Mouse (Mus musculus): ENCODE data around the gene Pik3cd. TPM values are rescaled to one million over a fixed set of nuclear protein-coding genes. Genes with fewer than 3 reads are reported as not detected.

Pik3cd gene
- polyA plus RNA-seq, 1 experiment from 2014 or later = 15.7 TPM

GRCm38 (mm10) chr4:149604518-149604917 lies 97.9 kb downstream of the Pik3cd start:
- Histone ChIP-seq H3K4me3 (ENCODE audit: low read depth, low read length) (no peak overlapping the region), H3K9me3 (replicated peaks; ENCODE audit: control insufficient read depth, low read length, poor library complexity, severe bottlenecking) (no peaks in the 10 kb centered on the region), H3K4me1 (ENCODE audit: control insufficient read depth, insufficient read depth, low read length) (peaks cover 33% of the 10 kb centered on the region), H3K27me3 (ENCODE audit: control insufficient read depth, insufficient read depth, low read depth, low read length) (no peaks in the 10 kb centered on the region), H3K4me2 (ENCODE audit: low read length) (no peak overlapping the region), H3K27ac (ENCODE audit: low read length) (no peak overlapping the region), H3K9ac (ENCODE audit: low read depth, low read length) (no peak overlapping the region), H3K36me3 (ENCODE audit: control insufficient read depth, insufficient read depth, low read length) (no peaks in the 10 kb centered on the region)
- 81% methylated on average over 3 of the region's 3 CpGs for WGBS
- ATAC-seq = no peak

- H3K4me2 ChIP-seq (ENCODE audit: low read length) = no peak overlapping the region
- WGBS = 74% methylated on average over 1 of the region's 1 CpGs
- H3K9ac ChIP-seq (ENCODE audit: low read depth, low read length) = no peak overlapping the region
- no peaks in the 10 kb centered on the region for H3K27me3 ChIP-seq (ENCODE audit: control insufficient read depth, insufficient read depth, low read depth, low read length)
- H3K4me3 ChIP-seq (ENCODE audit: low read depth, low read length) = no peak overlapping the region
- H3K9me3 ChIP-seq (replicated peaks; ENCODE audit: control insufficient read depth, low read length, poor library complexity, severe bottlenecking) = no peaks in the 10 kb centered on the region
- peaks cover 28% of the 10 kb centered on the region for H3K4me1 ChIP-seq (ENCODE audit: control insufficient read depth, insufficient read depth, low read length)
- H3K27ac ChIP-seq (ENCODE audit: low read length) = no peak overlapping the region
- ATAC-seq = no peak
- H3K36me3 ChIP-seq (ENCODE audit: control insufficient read depth, insufficient read depth, low read length) = no peaks in the 10 kb centered on the region
These were observed 98.5 kb downstream of the Pik3cd start for GRCm38 (mm10) chr4:149603860-149604259.

- no peaks in the 10 kb centered on the region for H3K36me3 ChIP-seq (ENCODE audit: control insufficient read depth, insufficient read depth, low read length)
- H3K9ac ChIP-seq (ENCODE audit: low read depth, low read length) = no peak overlapping the region
- ATAC-seq = no peak
- H3K27me3 ChIP-seq (ENCODE audit: control insufficient read depth, insufficient read depth, low read depth, low read length) = no peaks in the 10 kb centered on the region
- H3K4me1 ChIP-seq (ENCODE audit: control insufficient read depth, insufficient read depth, low read length) = peaks cover 24% of the 10 kb centered on the region
- H3K4me3 ChIP-seq (ENCODE audit: low read depth, low read length) = no peak overlapping the region
- H3K9me3 ChIP-seq (replicated peaks; ENCODE audit: control insufficient read depth, low read length, poor library complexity, severe bottlenecking) = no peaks in the 10 kb centered on the region
- no peak overlapping the region for H3K27ac ChIP-seq (ENCODE audit: low read length)
- 41% methylated on average over 7 of the region's 7 CpGs for WGBS
- H3K4me2 ChIP-seq (ENCODE audit: low read length) = no peak overlapping the region
These were observed 100.1 kb downstream of the Pik3cd start for GRCm38 (mm10) chr4:149602236-149602635.

GRCm38 (mm10) chr4:149601484-149601883 lies 100.9 kb downstream of the Pik3cd start:
- H3K27ac ChIP-seq (ENCODE audit: low read length) = no peak overlapping the region
- 37% methylated on average over 4 of the region's 4 CpGs for WGBS
- H3K4me1 ChIP-seq (ENCODE audit: control insufficient read depth, insufficient read depth, low read length) = peaks cover 18% of the 10 kb centered on the region
- no peaks in the 10 kb centered on the region for H3K27me3 ChIP-seq (ENCODE audit: control insufficient read depth, insufficient read depth, low read depth, low read length)
- no peaks in the 10 kb centered on the region for H3K9me3 ChIP-seq (replicated peaks; ENCODE audit: control insufficient read depth, low read length, poor library complexity, severe bottlenecking)
- ATAC-seq = no peak
- H3K4me3 ChIP-seq (ENCODE audit: low read depth, low read length) = no peak overlapping the region
- H3K9ac ChIP-seq (ENCODE audit: low read depth, low read length) = peak overlapping the region; percentile 23; the same call in 1 of the 2 replicates
- H3K36me3 ChIP-seq (ENCODE audit: control insufficient read depth, insufficient read depth, low read length) = no peaks in the 10 kb centered on the region
- no peak overlapping the region for H3K4me2 ChIP-seq (ENCODE audit: low read length)

- H3K9ac ChIP-seq (ENCODE audit: low read depth, low read length) = no peak overlapping the region
- no peaks in the 10 kb centered on the region for H3K27me3 ChIP-seq (ENCODE audit: control insufficient read depth, insufficient read depth, low read depth, low read length)
- H3K36me3 ChIP-seq (ENCODE audit: control insufficient read depth, insufficient read depth, low read length) = no peaks in the 10 kb centered on the region
- H3K4me3 ChIP-seq (ENCODE audit: low read depth, low read length) = no peak overlapping the region
- no peak for ATAC-seq
- H3K27ac ChIP-seq (ENCODE audit: low read length) = no peak overlapping the region
- no peaks in the 10 kb centered on the region for H3K9me3 ChIP-seq (replicated peaks; ENCODE audit: control insufficient read depth, low read length, poor library complexity, severe bottlenecking)
- H3K4me2 ChIP-seq (ENCODE audit: low read length) = no peak overlapping the region
- WGBS = 89% methylated on average over 4 of the region's 4 CpGs
- H3K4me1 ChIP-seq (ENCODE audit: control insufficient read depth, insufficient read depth, low read length) = peaks cover 12% of the 10 kb centered on the region
These were observed 102.2 kb downstream of the Pik3cd start for GRCm38 (mm10) chr4:149600130-149600529.

- no peak for ATAC-seq
- WGBS = 84% methylated on average over 6 of the region's 6 CpGs
- H3K9me3 ChIP-seq (replicated peaks; ENCODE audit: control insufficient read depth, low read length, poor library complexity, severe bottlenecking) = no peaks in the 10 kb centered on the region
- H3K9ac ChIP-seq (ENCODE audit: low read depth, low read length) = no peak overlapping the region
- H3K36me3 ChIP-seq (ENCODE audit: control insufficient read depth, insufficient read depth, low read length) = no peaks in the 10 kb centered on the region
- H3K4me1 ChIP-seq (ENCODE audit: control insufficient read depth, insufficient read depth, low read length) = peaks cover 16% of the 10 kb centered on the region
- H3K4me2 ChIP-seq (ENCODE audit: low read length) = no peak overlapping the region
- no peaks in the 10 kb centered on the region for H3K27me3 ChIP-seq (ENCODE audit: control insufficient read depth, insufficient read depth, low read depth, low read length)
- H3K4me3 ChIP-seq (ENCODE audit: low read depth, low read length) = no peak overlapping the region
- no peak overlapping the region for H3K27ac ChIP-seq (ENCODE audit: low read length)
These were observed 102.8 kb downstream of the Pik3cd start for GRCm38 (mm10) chr4:149599549-149599948.

Small RNAs within 50 kb of the gene (microRNA-seq; reads per million reads assigned to microRNA genes)
- gene Mir7023 = not detected

Other genes with a start within 250 kb of the Pik3cd start
- 0.43 TPM in 1 of 2 replicates, not detected in the other for gene Rbp7, start 247.6 kb downstream of the Pik3cd start, polyA plus RNA-seq (2015; fragmentation: Nextera tagmentation; extraction: Ambion mirVana)
- gene Tmem274, start 225.2 kb downstream of the Pik3cd start, polyA plus RNA-seq (2015; fragmentation: Nextera tagmentation; extraction: Ambion mirVana) = not detected in 2 replicates
- 5.9 and 8.1 TPM in 2 replicates for gene Nmnat1, start 217.4 kb downstream of the Pik3cd start, polyA plus RNA-seq (2015; fragmentation: Nextera tagmentation; extraction: Ambion mirVana)
- gene Lzic, start 217.3 kb downstream of the Pik3cd start, polyA plus RNA-seq (2015; fragmentation: Nextera tagmentation; extraction: Ambion mirVana) = 39.8 and 43.1 TPM in 2 replicates
- gene Ctnnbip1, start 184.3 kb downstream of the Pik3cd start, polyA plus RNA-seq (2015; fragmentation: Nextera tagmentation; extraction: Ambion mirVana) = 111 TPM in 2 replicates
- 80.2 and 99.8 TPM in 2 replicates for gene Clstn1, start 116.1 kb downstream of the Pik3cd start, polyA plus RNA-seq (2015; fragmentation: Nextera tagmentation; extraction: Ambion mirVana)
- gene Tmem201, start 35.5 kb upstream of the Pik3cd start, polyA plus RNA-seq (2015; fragmentation: Nextera tagmentation; extraction: Ambion mirVana) = 46.3 and 47.8 TPM in 2 replicates
- gene Slc25a33, start 71.7 kb upstream of the Pik3cd start, polyA plus RNA-seq (2015; fragmentation: Nextera tagmentation; extraction: Ambion mirVana) = 28.8 and 29.1 TPM in 2 replicates

Data from midbrain, embryonic 16.5 days (tissue).